Mouse (Mus musculus): Measurements from ENCODE around the gene Gm10135.
"Not testable (repeated sequence)": the region's sequence is repeated elsewhere in the genome, so short reads cannot be mapped to it uniquely, and the experiment has no call there.

DNA sequence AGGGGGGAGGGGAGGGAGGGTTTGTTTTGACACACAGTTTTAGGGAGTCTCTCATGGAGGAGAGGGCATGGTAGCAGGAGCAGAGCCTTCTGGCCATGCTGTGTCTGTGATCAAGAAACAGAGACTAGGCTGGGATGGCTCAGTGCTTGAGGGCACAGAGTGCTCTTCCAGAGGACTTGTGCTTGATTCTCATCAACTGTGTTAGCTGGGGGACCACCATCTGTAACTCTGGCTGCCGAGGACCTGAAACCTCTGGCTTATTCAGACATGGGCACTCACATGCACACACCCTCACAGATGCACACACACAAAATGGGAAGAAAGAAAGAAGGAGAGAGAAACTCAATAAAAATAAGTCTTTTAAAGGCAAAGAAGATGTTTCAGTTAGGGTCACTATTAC, 24.0 kb upstream of the Gm10135 start:
- not testable (repeated sequence) for TF ChIP-seq CTCF (IDR thresholded peaks at IDR 0.05; ENCODE audit: borderline replicate concordance, insufficient read depth, low read length); POLR2A (IDR thresholded peaks at IDR 0.05; ENCODE audit: low read depth, low read length)

Measured in embryonic fibroblast, embryonic 13.5 days (primary cell).